Mouse (Mus musculus) effector memory CD4-positive, alpha-beta T cell, adult 5 months (primary cell): ENCODE results near the gene Prr5. TPM values are rescaled to one million over a fixed set of nuclear protein-coding genes. Genes with fewer than 3 reads are reported as not detected.

Source experiments
- polyA plus RNA-seq: library from polyadenylated mRNA; unstranded; fragments of 100-300 nt; shearing (Covaris generic); gene quantifications from one replicate; pipeline ENCODE4 v1.2.1, GENCODE M21; 2017

Prr5 gene
- polyA plus RNA-seq = not detected

DNA sequence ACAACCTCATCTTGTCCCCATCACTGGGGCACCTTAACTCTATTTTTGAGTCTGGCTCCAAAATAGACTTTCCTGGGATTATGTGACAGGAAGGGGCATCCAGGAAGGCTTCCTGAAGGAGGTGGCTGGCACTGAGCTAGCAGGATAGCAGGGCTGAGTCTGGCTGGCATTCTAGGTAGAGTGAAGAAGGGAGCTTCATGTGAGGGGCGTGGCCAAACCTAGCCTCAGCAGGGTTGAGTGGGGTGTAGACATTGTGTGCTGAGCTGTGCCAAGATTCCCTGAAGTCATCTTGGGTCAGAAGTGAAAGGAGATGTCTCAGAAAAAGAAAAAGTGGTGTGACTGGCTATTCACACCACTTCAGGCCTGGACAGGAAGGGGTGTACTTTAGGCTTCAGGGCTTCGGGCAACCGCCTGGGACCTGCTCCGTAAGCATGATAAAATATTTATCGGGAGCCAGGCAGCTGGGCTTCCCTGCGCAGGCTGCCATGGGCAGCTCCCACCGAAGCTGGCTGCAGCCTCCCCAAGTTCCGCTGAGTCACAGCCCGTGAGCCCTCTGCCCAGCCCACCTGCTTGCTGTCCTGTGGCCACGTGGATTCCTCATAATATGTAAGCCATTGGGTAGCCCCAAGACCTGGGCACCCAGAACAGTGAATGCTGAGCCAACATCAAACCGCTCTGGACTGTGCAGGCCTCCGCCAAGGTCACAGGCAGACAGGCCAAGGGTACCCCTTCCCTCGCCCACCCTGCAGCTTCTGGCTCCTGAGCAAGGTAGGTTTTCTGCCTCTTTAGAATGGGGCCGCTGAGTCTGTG lies at the start of gene Prr5:
TSS of gene Prr5 (plus strand) at position 683 of the 810 bp plus-strand sequence.

GRCm38 (mm10) chr15:84719791-84720190 lies 50.4 kb downstream of the Prr5 start, which contains the start of gene Arhgap8:
Gene Arhgap8, plus strand, starts transcription at chr15:84720052.

Other genes starting within 250 kb of the Prr5 start
- not detected for gene Shisal1, start 222.5 kb upstream of the Prr5 start, polyA plus RNA-seq
- gene Rtl6, start 111.8 kb upstream of the Prr5 start, polyA plus RNA-seq = 0.89 TPM
- gene Arhgap8, start 50.4 kb downstream of the Prr5 start, polyA plus RNA-seq = not detected
- gene Phf21b, start 186.4 kb downstream of the Prr5 start, polyA plus RNA-seq = 2.6 TPM